In the genomic region with DNA sequence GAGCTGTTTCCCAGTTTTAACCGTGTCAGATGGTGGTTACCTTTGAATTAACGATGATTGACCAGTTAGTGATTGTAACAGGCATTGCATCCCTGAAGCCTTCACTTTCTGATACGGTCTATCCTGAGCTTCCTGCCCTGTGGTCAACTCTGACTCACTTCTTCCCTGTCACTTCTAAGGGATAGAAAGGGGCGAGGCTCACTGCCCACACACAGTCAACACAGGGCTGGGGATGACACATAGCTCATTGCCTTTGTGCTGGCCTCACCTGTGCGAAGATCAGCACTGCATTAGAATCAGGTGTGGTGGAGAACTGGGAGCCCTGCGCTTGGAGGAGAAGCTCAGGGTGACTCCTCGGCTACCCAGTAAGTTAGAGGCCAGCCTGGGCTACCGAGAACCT, we compare ENCODE assay signal across 51 mouse cellular contexts. TPM values are rescaled to one million over a fixed set of nuclear protein-coding genes. Genes with fewer than 3 reads are reported as not detected.
"Had no signal": no experiment of that assay in that cellular context is flagged by ENCODE, and none has a peak within 500 bp of the region (broad histone marks: within the 10 kb centered on the region; RNA-seq: fewer than 3 reads in every experiment).

No protein-coding gene starts in this region.

- DNase-seq: heart, postnatal 10 days; heart, postnatal 14 days; heart, postnatal 36 days; heart, postnatal 4 days; kidney, adult 11 months; kidney, adult 18-20 months; kidney, adult 2 months; kidney, adult 8-10 months; kidney, adult 9 months; kidney, postnatal 10 days; kidney, postnatal 14 days; kidney, postnatal 25 days; kidney, postnatal 36 days; kidney, postnatal 4 days; layer of hippocampus, adult 9-11 months; layer of hippocampus, postnatal 36 days had no signal

- H3K4me3 ChIP-seq: heart, embryonic 10.5 days; heart, embryonic 12.5 days; heart, embryonic 13.5 days; heart, embryonic 15.5 days; hindbrain, embryonic 10.5 days; hindbrain, embryonic 12.5 days; hindbrain, embryonic 13.5 days; hindbrain, embryonic 15.5 days; intestine, embryonic 15.5 days; kidney, embryonic 15.5 days; layer of hippocampus, adult 2 months; left cerebral cortex, adult 2 months had no signal

- H3K27ac ChIP-seq: heart, embryonic 10.5 days; heart, embryonic 13.5 days; heart, embryonic 15.5 days; hindbrain, embryonic 10.5 days; hindbrain, embryonic 12.5 days; hindbrain, embryonic 13.5 days; hindbrain, embryonic 14.5 days; hindbrain, embryonic 15.5 days; hindbrain, postnatal 0 days; intestine, embryonic 15.5 days; kidney, embryonic 15.5 days; kidney, postnatal 0 days; layer of hippocampus, adult 2 months; left cerebral cortex, adult 2 months had no signal

- ATAC-seq: hindbrain, embryonic 16.5 days; hindbrain, postnatal 0 days; inflammation-experienced regulatory T-cells, adult 6 months; intestine, embryonic 15.5 days; intestine, postnatal 0 days had no signal

- H3K36me3 ChIP-seq: heart, embryonic 10.5 days; heart, embryonic 12.5 days; heart, embryonic 13.5 days; heart, embryonic 15.5 days; hindbrain, embryonic 10.5 days; hindbrain, embryonic 12.5 days; hindbrain, embryonic 13.5 days; hindbrain, embryonic 15.5 days; intestine, embryonic 15.5 days; kidney, embryonic 15.5 days had no signal

- H3K27me3 ChIP-seq: heart, embryonic 12.5 days; heart, embryonic 13.5 days; heart, embryonic 15.5 days; hindbrain, embryonic 12.5 days; hindbrain, embryonic 15.5 days; intestine, embryonic 15.5 days; kidney, embryonic 15.5 days had no signal

- H3K4me1 ChIP-seq: heart, embryonic 12.5 days had no signal

- H3K4me2 ChIP-seq: heart, embryonic 11.5 days; heart, embryonic 12.5 days; heart, embryonic 13.5 days; heart, embryonic 15.5 days; hindbrain, embryonic 12.5 days; hindbrain, embryonic 13.5 days; hindbrain, embryonic 14.5 days; hindbrain, embryonic 15.5 days; intestine, embryonic 15.5 days; kidney, embryonic 15.5 days had no signal

- H3K9ac ChIP-seq: heart, embryonic 12.5 days; heart, embryonic 13.5 days; heart, embryonic 15.5 days; hindbrain, embryonic 12.5 days; hindbrain, embryonic 13.5 days; hindbrain, embryonic 14.5 days; hindbrain, embryonic 15.5 days; intestine, embryonic 15.5 days; kidney, embryonic 15.5 days had no signal

- H3K9me3 ChIP-seq: heart, embryonic 10.5 days; heart, embryonic 12.5 days; heart, embryonic 13.5 days; heart, embryonic 15.5 days; hindbrain, embryonic 10.5 days; hindbrain, embryonic 12.5 days; hindbrain, embryonic 13.5 days; hindbrain, embryonic 15.5 days; intestine, embryonic 15.5 days; kidney, embryonic 15.5 days had no signal

RNA-seq across cellular contexts. Expression of a gene that starts 27.9 kb away (rescaled TPM):
- total RNA-seq: heart, postnatal 10 days; heart, postnatal 14 days; heart, postnatal 25 days; heart, postnatal 36 days; heart, postnatal 4 days; hematopoietic stem cell, adult 5-6 weeks; hindbrain, postnatal 0 days; layer of hippocampus, adult 18-20 months; layer of hippocampus, adult 2 months; layer of hippocampus, adult 8-10 months; layer of hippocampus, postnatal 10 days; layer of hippocampus, postnatal 14 days; layer of hippocampus, postnatal 25 days; layer of hippocampus, postnatal 36 days; left cerebral cortex, adult 18-20 months; left cerebral cortex, adult 2 months had no signal
- polyA plus RNA-seq: heart, embryonic 10.5 days; heart, embryonic 11.5 days; heart, embryonic 12.5 days; heart, embryonic 13.5 days; heart, embryonic 14.5 days; heart, embryonic 15.5 days; heart, embryonic 16.5 days; heart, postnatal 0 days; hindbrain, embryonic 10.5 days; hindbrain, embryonic 11.5 days; hindbrain, embryonic 12.5 days; hindbrain, embryonic 13.5 days; hindbrain, embryonic 14.5 days; inflammation-experienced regulatory T-cells, adult 6 months; intestine, embryonic 14.5 days; intestine, embryonic 15.5 days; intestine, postnatal 0 days; kidney, adult 2 months; kidney, embryonic 14.5 days; kidney, embryonic 15.5 days; kidney, embryonic 16.5 days; kidney, postnatal 0 days; large intestine, adult 2 months had no signal

RNA-seq across cellular contexts. Expression of a gene that starts 54.6 kb away (rescaled TPM):
- total RNA-seq: hematopoietic stem cell, adult 5-6 weeks had no signal
- polyA plus RNA-seq: hindbrain, embryonic 11.5 days had no signal
